Mouse (Mus musculus) intestine, postnatal 0 days (tissue): ENCODE results near the gene Mblac2. TPM values are rescaled to one million over a fixed set of nuclear protein-coding genes. Genes with fewer than 3 reads are reported as not detected.
"Not testable (repeated sequence)": the region's sequence is repeated elsewhere in the genome, so short reads cannot be mapped to it uniquely, and the experiment has no call there.

Source experiments
- ATAC-seq: fragments of 200-750 bp; cut with Nextera tagmentation; 2 replicates; pipeline ENCODE4 v1.8.0; 2017; ENCODE audit warnings: mild to moderate bottlenecking, moderate TSS enrichment, moderate library complexity
- H3K27ac ChIP-seq: fragments of 300-500 bp; sonication (generic); 2 replicates; pipeline ENCODE4 v1.5.1; 2014; ENCODE audit warnings: mild to moderate bottlenecking, low read depth, low read length, moderate library complexity
- H3K27me3 ChIP-seq: fragments of 300-500 bp; sonication (generic); replicated peaks from 2 replicates; pipeline ENCODE4 v1.6.1; 2014; ENCODE audit warnings: low read length, mixed read lengths; ENCODE audit not compliant: control insufficient read depth, insufficient read depth
- H3K36me3 ChIP-seq: fragments of 300-500 bp; sonication (generic); 2 replicates; pipeline ENCODE4 v1.6.1; 2014; ENCODE audit warnings: mild to moderate bottlenecking, moderate library complexity; ENCODE audit not compliant: control insufficient read depth, insufficient read depth
- H3K4me1 ChIP-seq: fragments of 300-500 bp; sonication (generic); replicated peaks from 2 replicates; pipeline ENCODE4 v1.6.1; 2014; ENCODE audit warnings: antibody characterized with exemption, low read length, mixed read lengths; ENCODE audit not compliant: control insufficient read depth, insufficient read depth
- H3K4me2 ChIP-seq: fragments of 300-500 bp; sonication (generic); replicated peaks from 2 replicates; pipeline ENCODE4 v1.6.1; 2014; ENCODE audit warnings: low read depth, mild to moderate bottlenecking, moderate library complexity
- H3K4me3 ChIP-seq: fragments of 300-500 bp; sonication (generic); 2 replicates; pipeline ENCODE4 v1.5.1; 2014; ENCODE audit warnings: low read depth, low read length
- H3K9ac ChIP-seq: fragments of 300-500 bp; sonication (generic); 2 replicates; pipeline ENCODE4 v1.6.1; 2014; ENCODE audit warnings: mild to moderate bottlenecking, low read depth, low read length
- H3K9me3 ChIP-seq: fragments of 300-500 bp; sonication (generic); 2 replicates; pipeline ENCODE4 v1.6.1; 2016; ENCODE audit warnings: mixed run types; ENCODE audit not compliant: control insufficient read depth
- CTCF ChIP-seq: sonication (generic); IDR thresholded peaks from 2 replicates; pipeline ENCODE4 v1.5.1; 2016; ENCODE audit warnings: low read depth, mild to moderate bottlenecking, control low read depth, antibody characterized with exemption, moderate library complexity
- WGBS: fragments of 180-500 bp; shearing (Covaris S2); extraction: QIAGEN DNeasy Blood & Tissue Kit; methylation state at CpG from one replicate; pipeline ENCODE4 v1.1.7; 2014; 5-methylcytosine and 5-hydroxymethylcytosine counted together
- polyA plus RNA-seq: library from polyadenylated mRNA; unstranded; fragments of >200 nt; fragmentation: Nextera tagmentation; extraction: Ambion mirVana; gene quantifications from 2 replicates; pipeline ENCODE4 v1.2.1, GENCODE M21; 2015

Mblac2 gene
- polyA plus RNA-seq, 1 experiment from 2014 or later = 3.7 TPM

- Histone ChIP-seq H3K27me3 (no peaks in the 10 kb centered on the region), H3K27ac (no peak overlapping the region), H3K9ac (no peak overlapping the region), H3K9me3 (no peaks in the 10 kb centered on the region), H3K4me2 (no peak overlapping the region), H3K36me3 (no peaks in the 10 kb centered on the region), H3K4me1 (0 out of 2 replicates have a peak, but pooled peaks cover under 1% of the 10 kb centered on the region), H3K4me3 (no peak overlapping the region)
- no peak for ATAC-seq
- 80% methylated on average over 9 of the region's 9 CpGs for WGBS
- no peak for TF ChIP-seq CTCF
Observed at GRCm38 (mm10) chr13:81703621-81704020, 7.5 kb upstream of the Mblac2 start.

- Histone ChIP-seq H3K9me3 (no peaks in the 10 kb centered on the region), H3K4me3 (no peak overlapping the region), H3K27me3 (no peaks in the 10 kb centered on the region), H3K4me1 (0 out of 2 replicates have a peak, but pooled peaks cover 3% of the 10 kb centered on the region), H3K36me3 (no peaks in the 10 kb centered on the region), H3K4me2 (no peak overlapping the region), H3K27ac (no peak overlapping the region), H3K9ac (no peak overlapping the region)
- no peak for TF ChIP-seq CTCF
- 95% methylated on average over 5 of the region's 5 CpGs for WGBS
- no peak for ATAC-seq
Observed at GRCm38 (mm10) chr13:81706311-81706710, 4.8 kb upstream of the Mblac2 start.

GRCm38 (mm10) chr13:81709805-81710204 lies 1.3 kb upstream of the Mblac2 start:
- ATAC-seq = no peak
- TF ChIP-seq CTCF = no peak
- WGBS = 27% methylated on average over 4 of the region's 4 CpGs

DNA sequence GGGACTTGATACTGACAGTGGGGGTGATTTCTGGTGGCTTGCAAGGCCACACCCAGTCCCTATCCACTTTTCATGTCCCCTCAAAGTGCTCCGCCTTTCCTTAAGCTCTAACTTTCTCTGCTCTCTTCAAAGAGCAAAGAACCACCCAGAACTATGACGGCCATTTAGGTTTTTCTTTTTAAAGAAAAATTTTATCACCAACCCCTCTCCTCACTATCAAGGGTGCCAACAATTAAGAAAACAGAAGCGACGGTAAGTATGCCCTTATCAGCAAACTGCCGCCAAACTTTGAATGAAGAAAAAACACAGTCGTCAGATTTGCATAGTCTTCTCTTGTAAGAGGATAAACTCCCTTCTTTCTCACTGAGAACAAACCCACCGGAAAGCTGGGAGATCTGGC lies 875 bp upstream of the Mblac2 start:
- ATAC-seq = no peak
- Histone ChIP-seq H3K36me3 (no peaks in the 10 kb centered on the region), H3K4me2 (peak overlapping the region; percentile 99), H3K27ac (no peak overlapping the region), H3K9ac (peak overlapping the region; percentile 58), H3K9me3 (no peaks in the 10 kb centered on the region), H3K4me1 (0 out of 2 replicates have a peak, but pooled peaks cover 3% of the 10 kb centered on the region), H3K27me3 (no peaks in the 10 kb centered on the region), H3K4me3 (peak overlapping the region; percentile 77)
- WGBS = under 1% methylated on average over 7 of the region's 7 CpGs
- TF ChIP-seq CTCF = no peak

More at GRCm38 (mm10) chr13:81709805-81710204, 1.3 kb upstream of the Mblac2 start:
- no peaks in the 10 kb centered on the region for H3K27me3 ChIP-seq
- H3K27ac ChIP-seq = no peak overlapping the region
- H3K4me2 ChIP-seq = peak overlapping the region; percentile 99
- peak overlapping the region; percentile 77 for H3K4me3 ChIP-seq
- H3K9ac ChIP-seq = no peak overlapping the region
- H3K9me3 ChIP-seq = no peaks in the 10 kb centered on the region
- H3K4me1 ChIP-seq = 0 out of 2 replicates have a peak, but pooled peaks cover 3% of the 10 kb centered on the region
- no peaks in the 10 kb centered on the region for H3K36me3 ChIP-seq

GRCm38 (mm10) chr13:81711546-81712371 lies 618 bp downstream of the Mblac2 start:
- Histone ChIP-seq H3K4me3 (peak overlapping the region; percentile 77), H3K4me1 (0 out of 2 replicates have a peak, but pooled peaks cover 3% of the 10 kb centered on the region), H3K27ac (peak overlapping the region; percentile 86), H3K9me3 (no peaks in the 10 kb centered on the region), H3K36me3 (no peaks in the 10 kb centered on the region), H3K9ac (peak overlapping the region; percentile 58), H3K4me2 (peak overlapping the region; percentile 99), H3K27me3 (no peaks in the 10 kb centered on the region)
- peak; percentile 2; the same call in 1 of the 2 replicates for ATAC-seq
- WGBS = 1% methylated on average over 42 of the region's 42 CpGs
- no peak for TF ChIP-seq CTCF

DNA sequence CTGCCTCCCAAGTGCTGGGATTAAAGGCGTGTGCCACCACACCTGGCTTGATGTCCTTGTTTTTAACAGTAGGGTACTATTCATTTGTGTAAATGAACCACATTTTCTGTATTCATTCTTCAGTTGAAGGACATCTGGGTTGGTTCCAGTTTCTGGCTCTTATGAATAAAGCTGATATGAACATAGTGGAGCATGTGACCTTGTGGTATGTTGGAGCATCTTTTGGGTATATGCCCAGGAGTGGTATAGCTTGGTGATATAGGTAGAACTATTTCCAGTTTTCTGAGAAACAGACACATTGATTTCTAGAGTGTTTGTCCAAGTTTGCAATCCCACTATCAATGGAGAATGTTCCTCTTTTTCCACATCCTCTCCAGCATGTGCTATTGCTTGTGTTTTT lies 2.8 kb downstream of the Mblac2 start:
- TF ChIP-seq CTCF = no peak
- H3K4me2 ChIP-seq = no peak overlapping the region
- H3K27ac ChIP-seq = no peak overlapping the region
- WGBS = 97% methylated on average over 1 of the region's 1 CpGs
- H3K4me3 ChIP-seq = no peak overlapping the region
- no peak for ATAC-seq
- no peaks in the 10 kb centered on the region for H3K4me1 ChIP-seq
- no peaks in the 10 kb centered on the region for H3K27me3 ChIP-seq
- no peak overlapping the region for H3K9ac ChIP-seq
- H3K9me3 ChIP-seq = no peaks in the 10 kb centered on the region
- no peaks in the 10 kb centered on the region for H3K36me3 ChIP-seq

GRCm38 (mm10) chr13:81728141-81728540 lies 17.0 kb downstream of the Mblac2 start:
- not testable (repeated sequence) for H3K27ac ChIP-seq, ATAC-seq, H3K9me3 ChIP-seq, H3K4me2 ChIP-seq, H3K4me1 ChIP-seq, H3K36me3 ChIP-seq, H3K4me3 ChIP-seq, H3K27me3 ChIP-seq, H3K9ac ChIP-seq
- 52% methylated on average over 12 of the region's 12 CpGs for WGBS
